Mouse (Mus musculus) ES-Bruce4 (cell line): ENCODE data around the gene Fgfr2. TPM values are rescaled to one million over a fixed set of nuclear protein-coding genes. Genes with fewer than 3 reads are reported as not detected.

Experiments used
- H3K27ac ChIP-seq: 2 replicates; pipeline ENCODE4 v1.5.1; 2012; ENCODE audit warnings: low read length, inconsistent platforms; ENCODE audit not compliant: insufficient read depth
- H3K27me3 ChIP-seq: 2 replicates; pipeline ENCODE4 v1.6.1; 2012; ENCODE audit warnings: mild to moderate bottlenecking, low read length, inconsistent platforms; ENCODE audit not compliant: control insufficient read depth, poor library complexity, insufficient read depth, severe bottlenecking
- H3K36me3 ChIP-seq: 2 replicates; pipeline ENCODE4 v1.6.1; 2012; ENCODE audit warnings: inconsistent platforms, mild to moderate bottlenecking, low read length, moderate library complexity; ENCODE audit not compliant: control insufficient read depth, poor library complexity, insufficient read depth, severe bottlenecking
- H3K4me1 ChIP-seq: one replicate; pipeline ENCODE4 v1.8.1; 2011; ENCODE audit warnings: low read length; ENCODE audit not compliant: control insufficient read depth, insufficient read depth
- H3K4me3 ChIP-seq: 2 replicates; pipeline ENCODE4 v1.5.1; 2011; ENCODE audit warnings: low read depth, mild to moderate bottlenecking, low read length
- H3K9ac ChIP-seq: 2 replicates; pipeline ENCODE4 v1.6.1; 2012; ENCODE audit warnings: low read depth, mild to moderate bottlenecking, inconsistent platforms; ENCODE audit not compliant: poor library complexity, severe bottlenecking
- H3K9me3 ChIP-seq: replicated peaks from 2 replicates; pipeline ENCODE4 v1.6.1; 2012; ENCODE audit warnings: mild to moderate bottlenecking, low read length, inconsistent platforms; ENCODE audit not compliant: control insufficient read depth, poor library complexity, insufficient read depth, severe bottlenecking
- CTCF ChIP-seq: IDR thresholded peaks from one replicate; pipeline ENCODE4 v1.8.1; 2011; ENCODE audit warnings: low read depth, low read length
- EP300 ChIP-seq: IDR thresholded peaks from 2 replicates; pipeline ENCODE4 v1.6.1; 2011; ENCODE audit warnings: low read depth, low read length; ENCODE audit not compliant: insufficient read depth
- POLR2A ChIP-seq: IDR thresholded peaks from one replicate; pipeline ENCODE4 v1.8.1; 2011; ENCODE audit warnings: low read length; ENCODE audit not compliant: insufficient read depth
- polyA plus RNA-seq: library from polyadenylated mRNA; stranded (reverse); fragments of >200 nt; gene quantifications from 2 replicates; pipeline ENCODE4 v1.2.4, GENCODE M21; 2011; ENCODE audit warnings: low read depth; ENCODE audit not compliant: missing spikeins, insufficient read depth, insufficient read length

Fgfr2 gene
- polyA plus RNA-seq, 1 experiment: 34.8 TPM

- Histone ChIP-seq H3K27me3 (no peaks in the 10 kb centered on the region), H3K9me3 (no peaks in the 10 kb centered on the region), H3K36me3 (no peaks in the 10 kb centered on the region), H3K4me1 (no peaks in the 10 kb centered on the region), H3K27ac (no peak overlapping the region), H3K4me3 (no peak overlapping the region), H3K9ac (no peak overlapping the region)
- TF ChIP-seq CTCF (no peak), EP300 (no peak), POLR2A (no peak)
These were observed 823.4 kb downstream of the Fgfr2 start for GRCm38 (mm10) chr7:132299661-132300210.

GRCm38 (mm10) chr7:132298412-132298990 lies 824.6 kb downstream of the Fgfr2 start:
- Histone ChIP-seq H3K4me3 (no peak overlapping the region), H3K36me3 (no peaks in the 10 kb centered on the region), H3K9me3 (no peaks in the 10 kb centered on the region), H3K4me1 (no peaks in the 10 kb centered on the region), H3K27me3 (no peaks in the 10 kb centered on the region), H3K9ac (no peak overlapping the region), H3K27ac (no peak overlapping the region)
- TF ChIP-seq CTCF (no peak), POLR2A (no peak), EP300 (no peak)

GRCm38 (mm10) chr7:132296661-132297443 lies 826.3 kb downstream of the Fgfr2 start:
- Histone ChIP-seq H3K36me3 (no peaks in the 10 kb centered on the region), H3K4me3 (no peak overlapping the region), H3K9me3 (no peaks in the 10 kb centered on the region), H3K4me1 (no peaks in the 10 kb centered on the region), H3K27me3 (no peaks in the 10 kb centered on the region), H3K9ac (no peak overlapping the region), H3K27ac (no peak overlapping the region)
- TF ChIP-seq EP300 (no peak), POLR2A (no peak)

GRCm38 (mm10) chr7:132296132-132296531 lies 827.0 kb downstream of the Fgfr2 start:
- no peaks in the 10 kb centered on the region for H3K9me3 ChIP-seq
- no peak overlapping the region for H3K9ac ChIP-seq
- no peak overlapping the region for H3K4me3 ChIP-seq
- no peaks in the 10 kb centered on the region for H3K27me3 ChIP-seq
- H3K4me1 ChIP-seq: no peaks in the 10 kb centered on the region
- no peak for TF ChIP-seq CTCF
- no peak for TF ChIP-seq POLR2A
- no peak for TF ChIP-seq EP300
- H3K36me3 ChIP-seq: no peaks in the 10 kb centered on the region
- H3K27ac ChIP-seq: no peak overlapping the region

GRCm38 (mm10) chr7:132287340-132287664 lies 835.8 kb downstream of the Fgfr2 start:
- Histone ChIP-seq H3K9me3 (no peaks in the 10 kb centered on the region), H3K9ac (no peak overlapping the region), H3K27me3 (no peaks in the 10 kb centered on the region), H3K27ac (no peak overlapping the region), H3K36me3 (no peaks in the 10 kb centered on the region), H3K4me1 (no peaks in the 10 kb centered on the region), H3K4me3 (no peak overlapping the region)
- TF ChIP-seq POLR2A (no peak), EP300 (no peak), CTCF (no peak)

GRCm38 (mm10) chr7:132286630-132287339 lies 836.4 kb downstream of the Fgfr2 start:
- no peak overlapping the region for H3K4me3 ChIP-seq
- no peak overlapping the region for H3K9ac ChIP-seq
- TF ChIP-seq POLR2A (no peak), EP300 (no peak), CTCF (no peak)
- H3K4me1 ChIP-seq: no peaks in the 10 kb centered on the region
- no peaks in the 10 kb centered on the region for H3K9me3 ChIP-seq
- H3K36me3 ChIP-seq: no peaks in the 10 kb centered on the region
- no peak overlapping the region for H3K27ac ChIP-seq
- no peaks in the 10 kb centered on the region for H3K27me3 ChIP-seq
